Mouse (Mus musculus): ENCODE data around the gene Actn1. TPM values are rescaled to one million over a fixed set of nuclear protein-coding genes. Genes with fewer than 3 reads are reported as not detected.

Gene Actn1
- polyA plus RNA-seq, 2 experiments = 35.8 to 95.9 TPM

DNA sequence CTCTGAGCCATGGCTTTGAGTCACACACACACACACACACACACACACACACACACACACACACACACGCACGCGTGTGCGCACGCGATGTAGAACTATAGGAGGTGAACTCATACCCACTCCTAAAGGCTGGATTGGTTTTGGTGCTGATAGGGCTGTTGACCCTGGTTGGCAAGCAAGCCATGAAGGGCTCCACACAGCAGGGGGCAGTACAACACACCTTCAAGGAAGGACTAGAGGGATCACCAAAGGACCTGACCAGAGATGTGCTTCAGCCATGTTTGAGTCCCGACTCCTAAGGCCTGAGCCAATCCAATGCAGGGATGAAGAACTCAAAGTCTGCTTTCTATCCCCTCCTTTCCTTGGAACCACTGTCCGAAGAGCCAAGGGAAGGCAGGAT lies 130.6 kb downstream of the Actn1 start:
- no peak overlapping the region for H3K4me3 ChIP-seq (replicated peaks; ENCODE audit: low read length)
- H3K27me3 ChIP-seq (ENCODE audit: control insufficient read depth, insufficient read depth, low read length) = no peaks in the 10 kb centered on the region
- DNase-seq (ENCODE audit: low spot score) (no peak), ATAC-seq (ENCODE audit: low FRiP score, low read depth) (no peak)
- H3K36me3 ChIP-seq (ENCODE audit: control insufficient read depth, insufficient read depth, low read length) = peaks cover 6% of the 10 kb centered on the region; the same call in 1 of the 2 replicates
- no peak for TF ChIP-seq POLR2A (IDR thresholded peaks at IDR 0.05; ENCODE audit: borderline replicate concordance, extremely low read depth, insufficient read depth, insufficient read length)
- peaks cover 33% of the 10 kb centered on the region for H3K4me1 ChIP-seq (ENCODE audit: control insufficient read depth, insufficient read depth, low read length)
- H3K9me3 ChIP-seq (ENCODE audit: control insufficient read depth, low read length) = no peaks in the 10 kb centered on the region
- no peak overlapping the region for H3K27ac ChIP-seq (replicated peaks; ENCODE audit: low read depth, low read length)
- H3K9ac ChIP-seq (ENCODE audit: low read depth, low read length, severe bottlenecking) = no peak overlapping the region
- WGBS = 95% methylated on average over 8 of the region's 8 CpGs
- H3K4me2 ChIP-seq (replicated peaks; ENCODE audit: low read depth, low read length, severe bottlenecking) = no peak overlapping the region

DNA sequence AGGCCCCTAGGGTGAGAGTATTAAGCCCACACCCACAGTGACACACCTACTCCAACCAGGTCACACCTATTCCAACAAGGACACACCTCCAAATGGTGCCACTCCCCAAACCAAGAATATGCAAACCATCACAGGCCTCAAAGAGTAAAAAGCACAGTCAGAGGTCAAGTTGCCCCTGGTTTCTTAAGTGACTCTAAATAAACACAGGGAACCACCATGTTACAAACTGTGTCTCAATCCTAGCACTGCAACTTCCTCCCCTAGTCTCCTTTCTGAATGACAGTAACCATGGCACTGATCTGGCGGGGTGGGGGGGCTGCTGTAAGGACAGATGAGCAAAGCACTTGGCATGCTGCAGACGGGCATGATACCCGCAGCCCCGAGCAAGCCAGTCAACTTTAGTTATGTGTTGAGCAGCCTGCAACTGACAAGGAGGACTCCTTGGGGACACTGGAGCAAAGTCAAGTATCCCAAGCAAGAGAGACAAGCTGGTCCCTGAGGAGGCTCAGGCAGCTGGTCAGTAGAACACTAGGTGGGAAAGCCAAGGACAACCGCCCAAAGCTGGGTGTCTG lies 132.9 kb downstream of the Actn1 start:
- 89% methylated on average over 5 of the region's 5 CpGs for WGBS
- Histone ChIP-seq H3K4me3 (replicated peaks; ENCODE audit: low read length) (no peak overlapping the region), H3K4me2 (replicated peaks; ENCODE audit: low read depth, low read length, severe bottlenecking) (no peak overlapping the region), H3K9me3 (ENCODE audit: control insufficient read depth, low read length) (no peaks in the 10 kb centered on the region), H3K9ac (ENCODE audit: low read depth, low read length, severe bottlenecking) (no peak overlapping the region), H3K4me1 (ENCODE audit: control insufficient read depth, insufficient read depth, low read length) (peaks cover 36% of the 10 kb centered on the region), H3K27me3 (ENCODE audit: control insufficient read depth, insufficient read depth, low read length) (no peaks in the 10 kb centered on the region), H3K27ac (replicated peaks; ENCODE audit: low read depth, low read length) (no peak overlapping the region), H3K36me3 (ENCODE audit: control insufficient read depth, insufficient read depth, low read length) (peaks cover 18% of the 10 kb centered on the region)
- ATAC-seq (ENCODE audit: low FRiP score, low read depth) (no peak), DNase-seq (ENCODE audit: low spot score) (no peak)
- TF ChIP-seq POLR2A (IDR thresholded peaks at IDR 0.05; ENCODE audit: borderline replicate concordance, extremely low read depth, insufficient read depth, insufficient read length) = no peak

- Histone ChIP-seq H3K27me3 (ENCODE audit: control insufficient read depth, insufficient read depth, low read length) (no peaks in the 10 kb centered on the region), H3K9me3 (ENCODE audit: control insufficient read depth, low read length) (no peaks in the 10 kb centered on the region), H3K36me3 (ENCODE audit: control insufficient read depth, insufficient read depth, low read length) (peaks cover 25% of the 10 kb centered on the region), H3K4me3 (replicated peaks; ENCODE audit: low read length) (no peak overlapping the region), H3K9ac (ENCODE audit: low read depth, low read length, severe bottlenecking) (no peak overlapping the region), H3K27ac (replicated peaks; ENCODE audit: low read depth, low read length) (no peak overlapping the region), H3K4me2 (replicated peaks; ENCODE audit: low read depth, low read length, severe bottlenecking) (no peak overlapping the region), H3K4me1 (ENCODE audit: control insufficient read depth, insufficient read depth, low read length) (peaks cover 19% of the 10 kb centered on the region)
- DNase-seq (ENCODE audit: low spot score) = no peak
- no peak for TF ChIP-seq POLR2A (IDR thresholded peaks at IDR 0.05; ENCODE audit: borderline replicate concordance, extremely low read depth, insufficient read depth, insufficient read length)
- no peak for ATAC-seq (ENCODE audit: low FRiP score, low read depth)
- 89% methylated on average over 5 of the region's 5 CpGs for WGBS
Measured at GRCm38 (mm10) chr12:80125316-80125715, 134.9 kb downstream of the Actn1 start.

DNA sequence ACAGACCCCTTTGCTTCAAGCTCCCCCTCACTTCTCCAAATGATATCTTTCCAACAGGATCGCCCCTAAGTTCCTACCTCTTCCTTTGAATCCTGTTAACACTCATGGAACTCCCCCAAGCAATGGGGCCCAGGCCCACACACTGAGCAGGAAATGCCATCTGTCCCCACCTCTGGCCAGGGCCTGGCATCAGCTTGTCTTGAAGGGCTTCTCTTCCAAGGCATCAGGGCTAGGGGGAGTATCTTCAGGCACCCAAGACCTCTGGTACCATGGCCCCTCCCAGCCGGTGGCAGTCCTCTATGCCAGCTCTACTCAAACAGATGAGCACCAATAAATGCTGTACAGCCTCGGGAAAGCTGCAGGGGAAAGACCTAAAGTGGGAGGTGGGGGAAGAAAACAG lies 135.4 kb downstream of the Actn1 start:
- TF ChIP-seq POLR2A (IDR thresholded peaks at IDR 0.05; ENCODE audit: borderline replicate concordance, extremely low read depth, insufficient read depth, insufficient read length) = no peak
- Histone ChIP-seq H3K9ac (ENCODE audit: low read depth, low read length, severe bottlenecking) (no peak overlapping the region), H3K27me3 (ENCODE audit: control insufficient read depth, insufficient read depth, low read length) (no peaks in the 10 kb centered on the region), H3K4me2 (replicated peaks; ENCODE audit: low read depth, low read length, severe bottlenecking) (no peak overlapping the region), H3K4me1 (ENCODE audit: control insufficient read depth, insufficient read depth, low read length) (peaks cover 13% of the 10 kb centered on the region), H3K36me3 (ENCODE audit: control insufficient read depth, insufficient read depth, low read length) (peaks cover 30% of the 10 kb centered on the region), H3K4me3 (replicated peaks; ENCODE audit: low read length) (no peak overlapping the region), H3K9me3 (ENCODE audit: control insufficient read depth, low read length) (no peaks in the 10 kb centered on the region), H3K27ac (replicated peaks; ENCODE audit: low read depth, low read length) (no peak overlapping the region)
- 73% methylated on average over 3 of the region's 3 CpGs for WGBS
- ATAC-seq (ENCODE audit: low FRiP score, low read depth) = no peak
- no peak for DNase-seq (ENCODE audit: low spot score)

DNA sequence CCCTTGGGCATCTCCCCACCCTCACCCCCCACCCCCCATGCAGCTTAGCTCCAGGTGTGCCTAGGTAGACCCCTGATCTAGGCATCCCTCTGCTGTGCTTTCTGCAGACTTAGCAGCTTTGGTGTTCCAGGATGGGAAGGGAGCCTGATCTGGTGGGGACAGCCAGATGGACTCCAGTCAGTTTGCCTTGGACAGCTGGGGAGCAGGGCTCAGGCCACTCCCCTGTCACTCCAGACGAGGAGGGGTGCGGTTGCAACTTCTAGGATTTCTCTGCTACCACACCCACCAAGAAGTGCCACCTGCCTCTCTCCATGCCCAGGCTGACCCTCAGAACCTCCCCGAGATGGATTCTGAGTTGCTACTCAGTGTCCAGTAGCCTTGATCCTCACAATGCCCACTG lies 136.0 kb downstream of the Actn1 start:
- H3K9ac ChIP-seq (ENCODE audit: low read depth, low read length, severe bottlenecking) = no peak overlapping the region
- DNase-seq (ENCODE audit: low spot score) = no peak

More for the DNA sequence above, 136.0 kb downstream of the Actn1 start:
- no peak for TF ChIP-seq POLR2A (IDR thresholded peaks at IDR 0.05; ENCODE audit: borderline replicate concordance, extremely low read depth, insufficient read depth, insufficient read length)
- Histone ChIP-seq H3K27me3 (ENCODE audit: control insufficient read depth, insufficient read depth, low read length) (no peaks in the 10 kb centered on the region), H3K27ac (replicated peaks; ENCODE audit: low read depth, low read length) (no peak overlapping the region), H3K36me3 (ENCODE audit: control insufficient read depth, insufficient read depth, low read length) (peaks cover 30% of the 10 kb centered on the region), H3K4me3 (replicated peaks; ENCODE audit: low read length) (no peak overlapping the region), H3K9me3 (ENCODE audit: control insufficient read depth, low read length) (no peaks in the 10 kb centered on the region), H3K4me1 (ENCODE audit: control insufficient read depth, insufficient read depth, low read length) (peaks cover 8% of the 10 kb centered on the region), H3K4me2 (replicated peaks; ENCODE audit: low read depth, low read length, severe bottlenecking) (no peak overlapping the region)
- ATAC-seq (ENCODE audit: low FRiP score, low read depth) = no peak
- 73% methylated on average over 3 of the region's 3 CpGs for WGBS

All from limb, embryonic 14.5 days (tissue).